Mouse (Mus musculus) intestine, embryonic 15.5 days (tissue): ENCODE results near the gene Tomm5. TPM values are rescaled to one million over a fixed set of nuclear protein-coding genes. Genes with fewer than 3 reads are reported as not detected.
A peak's percentile ranks its signal among the peaks of the same experiment; 100 is the strongest.

Source experiments
- ATAC-seq: fragments of 200-750 bp; cut with Nextera tagmentation; 2 replicates; pipeline ENCODE4 v1.8.0; 2017; ENCODE audit warnings: moderate TSS enrichment, moderate library complexity
- H3K27ac ChIP-seq: fragments of 300-500 bp; sonication (generic); 2 replicates; pipeline ENCODE4 v1.5.1; 2015; ENCODE audit warnings: mild to moderate bottlenecking, inconsistent platforms
- H3K27me3 ChIP-seq: fragments of 300-500 bp; sonication (generic); replicated peaks from 2 replicates; pipeline ENCODE4 v1.6.1; 2015; ENCODE audit warnings: inconsistent platforms
- H3K36me3 ChIP-seq: fragments of 300-500 bp; sonication (generic); 2 replicates; pipeline ENCODE4 v1.6.1; 2015; ENCODE audit warnings: inconsistent platforms
- H3K4me1 ChIP-seq: fragments of 300-500 bp; sonication (generic); replicated peaks from 2 replicates; pipeline ENCODE4 v1.6.1; 2015; ENCODE audit warnings: inconsistent platforms
- H3K4me2 ChIP-seq: fragments of 300-500 bp; sonication (generic); replicated peaks from 2 replicates; pipeline ENCODE4 v1.6.1; 2015; ENCODE audit warnings: mild to moderate bottlenecking, inconsistent platforms
- H3K4me3 ChIP-seq: fragments of 300-500 bp; sonication (generic); replicated peaks from 2 replicates; pipeline ENCODE4 v1.5.1; 2015; ENCODE audit warnings: inconsistent platforms
- H3K9ac ChIP-seq: fragments of 300-500 bp; sonication (generic); 2 replicates; pipeline ENCODE4 v1.6.1; 2015; ENCODE audit warnings: inconsistent platforms
- H3K9me3 ChIP-seq: fragments of 300-500 bp; sonication (generic); 2 replicates; pipeline ENCODE4 v1.6.1; 2016; ENCODE audit warnings: inconsistent platforms
- WGBS: fragments of 180-500 bp; shearing (Covaris S2); methylation state at CpG from one replicate; pipeline ENCODE4 v1.1.7; 2015; 5-methylcytosine and 5-hydroxymethylcytosine counted together
- polyA plus RNA-seq: library from polyadenylated mRNA; unstranded; fragments of >200 nt; fragmentation: Nextera tagmentation; extraction: Ambion mirVana; gene quantifications from 2 replicates; pipeline ENCODE4 v1.2.1, GENCODE M21; 2015

Gene Tomm5
- 407 and 433 TPM in 2 replicates for polyA plus RNA-seq

GRCm38 (mm10) chr4:45107601-45108277 lies at the start of gene Tomm5:
Gene Tomm5 (minus strand): TSS chr4:45108114.
- peak within 1 kb of the TSS; percentile 69 for H3K4me2 ChIP-seq
- under 1% methylated on average over 39 of the region's 39 CpGs for WGBS
- peak within 1 kb of the TSS; percentile 64 for H3K27ac ChIP-seq
- H3K9ac ChIP-seq = peak within 1 kb of the TSS; percentile 97
- H3K4me3 ChIP-seq = peak within 1 kb of the TSS; percentile 95
- no peaks in the 10 kb centered on the region for H3K9me3 ChIP-seq
- no peaks in the 10 kb centered on the region for H3K27me3 ChIP-seq
- H3K36me3 ChIP-seq = 0 out of 2 replicates have a peak, but pooled peaks cover 9% of the 10 kb centered on the region
- peak; percentile 97 for ATAC-seq
- peaks cover 14% of the 10 kb centered on the region; the same call in 1 of the 2 replicates for H3K4me1 ChIP-seq

GRCm38 (mm10) chr4:45156433-45156832 lies 48.5 kb upstream of the Tomm5 start:
- no peaks in the 10 kb centered on the region for H3K27me3 ChIP-seq
- H3K27ac ChIP-seq = no peak overlapping the region
- H3K4me1 ChIP-seq = no peaks in the 10 kb centered on the region
- no peak for ATAC-seq
- no peak overlapping the region for H3K9ac ChIP-seq
- H3K36me3 ChIP-seq = no peaks in the 10 kb centered on the region
- no peaks in the 10 kb centered on the region for H3K9me3 ChIP-seq
- no peak overlapping the region for H3K4me3 ChIP-seq
- H3K4me2 ChIP-seq = no peak overlapping the region
- 72% methylated on average over 3 of the region's 3 CpGs for WGBS

- 57% methylated on average over 8 of the region's 8 CpGs for WGBS
- Histone ChIP-seq H3K4me3 (no peak overlapping the region), H3K27me3 (no peaks in the 10 kb centered on the region), H3K9ac (no peak overlapping the region), H3K27ac (no peak overlapping the region), H3K9me3 (no peaks in the 10 kb centered on the region), H3K4me1 (no peaks in the 10 kb centered on the region), H3K36me3 (no peaks in the 10 kb centered on the region), H3K4me2 (no peak overlapping the region)
- no peak for ATAC-seq
Observed at GRCm38 (mm10) chr4:45143005-45143404, 35.1 kb upstream of the Tomm5 start.

GRCm38 (mm10) chr4:45142411-45142810 lies 34.5 kb upstream of the Tomm5 start:
- WGBS = 46% methylated on average over 11 of the region's 11 CpGs
- H3K27me3 ChIP-seq = no peaks in the 10 kb centered on the region
- no peaks in the 10 kb centered on the region for H3K4me1 ChIP-seq
- H3K36me3 ChIP-seq = no peaks in the 10 kb centered on the region
- no peak for ATAC-seq
- no peak overlapping the region for H3K4me2 ChIP-seq
- no peak overlapping the region for H3K4me3 ChIP-seq
- H3K9ac ChIP-seq = no peak overlapping the region
- no peaks in the 10 kb centered on the region for H3K9me3 ChIP-seq
- no peak overlapping the region for H3K27ac ChIP-seq

GRCm38 (mm10) chr4:45141835-45142234 lies 33.9 kb upstream of the Tomm5 start:
- Histone ChIP-seq H3K4me2 (no peak overlapping the region), H3K9ac (no peak overlapping the region), H3K27ac (no peak overlapping the region), H3K36me3 (no peaks in the 10 kb centered on the region), H3K4me1 (no peaks in the 10 kb centered on the region), H3K27me3 (no peaks in the 10 kb centered on the region), H3K9me3 (no peaks in the 10 kb centered on the region), H3K4me3 (no peak overlapping the region)
- no peak for ATAC-seq
- 57% methylated on average over 5 of the region's 5 CpGs for WGBS

GRCm38 (mm10) chr4:45137636-45138035 lies 29.7 kb upstream of the Tomm5 start:
- no peak overlapping the region for H3K27ac ChIP-seq
- ATAC-seq = no peak
- H3K4me1 ChIP-seq = no peaks in the 10 kb centered on the region
- no peak overlapping the region for H3K9ac ChIP-seq
- 42% methylated on average over 4 of the region's 4 CpGs for WGBS
- no peaks in the 10 kb centered on the region for H3K27me3 ChIP-seq
- no peaks in the 10 kb centered on the region for H3K36me3 ChIP-seq
- no peak overlapping the region for H3K4me2 ChIP-seq
- H3K4me3 ChIP-seq = no peak overlapping the region
- no peaks in the 10 kb centered on the region for H3K9me3 ChIP-seq

GRCm38 (mm10) chr4:45134471-45134870 lies 26.6 kb upstream of the Tomm5 start:
- ATAC-seq = no peak
- Histone ChIP-seq H3K4me3 (no peak overlapping the region), H3K36me3 (no peaks in the 10 kb centered on the region), H3K27me3 (no peaks in the 10 kb centered on the region), H3K4me1 (no peaks in the 10 kb centered on the region), H3K4me2 (no peak overlapping the region), H3K27ac (no peak overlapping the region), H3K9me3 (no peaks in the 10 kb centered on the region), H3K9ac (no peak overlapping the region)
- WGBS = 63% methylated on average over 8 of the region's 8 CpGs

- no peaks in the 10 kb centered on the region for H3K36me3 ChIP-seq
- H3K4me3 ChIP-seq = no peak overlapping the region
- ATAC-seq = no peak
- H3K9ac ChIP-seq = no peak overlapping the region
- no peaks in the 10 kb centered on the region for H3K27me3 ChIP-seq
- no peaks in the 10 kb centered on the region for H3K4me1 ChIP-seq
- 67% methylated on average over 4 of the region's 4 CpGs for WGBS
- no peak overlapping the region for H3K4me2 ChIP-seq
- H3K27ac ChIP-seq = no peak overlapping the region
- no peaks in the 10 kb centered on the region for H3K9me3 ChIP-seq
Observed at GRCm38 (mm10) chr4:45131021-45131420, 23.1 kb upstream of the Tomm5 start.

GRCm38 (mm10) chr4:45121311-45121710 lies 13.4 kb upstream of the Tomm5 start:
- no peak overlapping the region for H3K4me3 ChIP-seq
- H3K9me3 ChIP-seq = no peaks in the 10 kb centered on the region
- ATAC-seq = no peak
- H3K27ac ChIP-seq = no peak overlapping the region
- H3K27me3 ChIP-seq = no peaks in the 10 kb centered on the region
- no peak overlapping the region for H3K4me2 ChIP-seq
- H3K9ac ChIP-seq = no peak overlapping the region
- no peaks in the 10 kb centered on the region for H3K36me3 ChIP-seq
- 83% methylated on average over 11 of the region's 11 CpGs for WGBS
- no peaks in the 10 kb centered on the region for H3K4me1 ChIP-seq

GRCm38 (mm10) chr4:45108456-45109110 lies 669 bp upstream of the Tomm5 start:
- Histone ChIP-seq H3K4me1 (peaks cover 14% of the 10 kb centered on the region; the same call in 1 of the 2 replicates), H3K9ac (no peak overlapping the region), H3K27ac (no peak overlapping the region), H3K9me3 (no peaks in the 10 kb centered on the region), H3K4me3 (no peak overlapping the region), H3K27me3 (no peaks in the 10 kb centered on the region), H3K36me3 (0 out of 2 replicates have a peak, but pooled peaks cover 7% of the 10 kb centered on the region), H3K4me2 (peak overlapping the region; percentile 69; the same call in 1 of the 2 replicates)
- WGBS = 66% methylated on average over 8 of the region's 8 CpGs
- no peak for ATAC-seq

GRCm38 (mm10) chr4:45107066-45107465 lies 848 bp downstream of the Tomm5 start:
- Histone ChIP-seq H3K27ac (peak overlapping the region; percentile 64), H3K4me3 (peak overlapping the region; percentile 95), H3K36me3 (0 out of 2 replicates have a peak, but pooled peaks cover 12% of the 10 kb centered on the region), H3K9ac (peak overlapping the region; percentile 97), H3K27me3 (no peaks in the 10 kb centered on the region), H3K4me1 (peaks cover 14% of the 10 kb centered on the region; the same call in 1 of the 2 replicates), H3K4me2 (peak overlapping the region; percentile 69), H3K9me3 (no peaks in the 10 kb centered on the region)
- 4% methylated on average over 4 of the region's 4 CpGs for WGBS
- peak; percentile 67 for ATAC-seq

- no peaks in the 10 kb centered on the region for H3K27me3 ChIP-seq
- peak overlapping the region; percentile 69 for H3K4me2 ChIP-seq
- no peak for ATAC-seq
- 66% methylated on average over 5 of the region's 5 CpGs for WGBS
- no peaks in the 10 kb centered on the region for H3K9me3 ChIP-seq
- peaks cover 14% of the 10 kb centered on the region; the same call in 1 of the 2 replicates for H3K4me1 ChIP-seq
- 0 out of 2 replicates have a peak, but pooled peaks cover 12% of the 10 kb centered on the region for H3K36me3 ChIP-seq
- H3K4me3 ChIP-seq = peak overlapping the region; percentile 95
- H3K27ac ChIP-seq = no peak overlapping the region
- H3K9ac ChIP-seq = no peak overlapping the region
Observed at GRCm38 (mm10) chr4:45106409-45106808, 1.5 kb downstream of the Tomm5 start.
